Mouse (Mus musculus) olfactory bulb, adult 2 months (tissue): Measurements from ENCODE around the gene Tnfrsf21. TPM values are rescaled to one million over a fixed set of nuclear protein-coding genes. Genes with fewer than 3 reads are reported as not detected.

Experiments
- H3K27ac ChIP-seq: fragments of 200-500 bp; 2 replicates; pipeline ENCODE4 v1.5.1; 2012; ENCODE audit warnings: low read depth, low read length; ENCODE audit not compliant: insufficient read depth
- H3K4me1 ChIP-seq: fragments of 200-500 bp; 2 replicates; pipeline ENCODE4 v1.6.1; 2012; ENCODE audit warnings: low read length; ENCODE audit not compliant: control insufficient read depth, insufficient read depth
- H3K4me3 ChIP-seq: fragments of 200-500 bp; 2 replicates; pipeline ENCODE4 v1.5.1; 2012; ENCODE audit warnings: mild to moderate bottlenecking, low read depth, low read length, moderate library complexity; ENCODE audit not compliant: insufficient read depth
- CTCF ChIP-seq: fragments of 200-500 bp; IDR thresholded peaks from 2 replicates; pipeline ENCODE4 v1.5.1; 2012; ENCODE audit warnings: low read depth, mild to moderate bottlenecking, low read length, moderate library complexity; ENCODE audit not compliant: insufficient read depth
- POLR2A ChIP-seq: fragments of 200-500 bp; IDR thresholded peaks from 2 replicates; pipeline ENCODE4 v1.6.1; 2012; ENCODE audit warnings: mild to moderate bottlenecking, low read depth, low read length, moderate library complexity; ENCODE audit not compliant: insufficient read depth
- WGBS: fragments of 180-500 bp; shearing (Covaris S2); methylation state at CpG from one replicate; pipeline ENCODE4 v1.1.7; 2018; 5-methylcytosine and 5-hydroxymethylcytosine counted together
- polyA plus RNA-seq: library from polyadenylated mRNA; stranded (reverse); fragments of >200 nt; gene quantifications from 2 replicates; pipeline ENCODE4 v1.2.4, GENCODE M21; 2012; ENCODE audit warnings: low replicate concordance; ENCODE audit not compliant: missing spikeins, insufficient read depth, insufficient read length

Tnfrsf21 gene
- polyA plus RNA-seq, 1 experiment, result not detected

- Histone ChIP-seq H3K27ac (no peak overlapping the region), H3K4me1 (no peaks in the 10 kb centered on the region), H3K4me3 (no peak overlapping the region)
- TF ChIP-seq CTCF (no peak), POLR2A (no peak)
- 87% methylated on average over 5 of the region's 5 CpGs for WGBS
Observed at GRCm38 (mm10) chr17:43021017-43021416, 4.7 kb downstream of the Tnfrsf21 start.

GRCm38 (mm10) chr17:43022056-43022455 is 5.7 kb downstream of the Tnfrsf21 start:
- Histone ChIP-seq H3K4me3 (no peak overlapping the region), H3K4me1 (no peaks in the 10 kb centered on the region), H3K27ac (no peak overlapping the region)
- WGBS, result 82% methylated on average over 9 of the region's 9 CpGs
- no peak for TF ChIP-seq POLR2A
- no peak for TF ChIP-seq CTCF

- Histone ChIP-seq H3K4me3 (no peak overlapping the region), H3K27ac (no peak overlapping the region), H3K4me1 (no peaks in the 10 kb centered on the region)
- no peak for TF ChIP-seq POLR2A
- no peak for TF ChIP-seq CTCF
- WGBS, result 85% methylated on average over 12 of the region's 12 CpGs
Observed at GRCm38 (mm10) chr17:43023637-43024217, 7.4 kb downstream of the Tnfrsf21 start.

GRCm38 (mm10) chr17:43024531-43024930 is 8.2 kb downstream of the Tnfrsf21 start:
- H3K4me3 ChIP-seq, result no peak overlapping the region
- no peak overlapping the region for H3K27ac ChIP-seq
- no peak for TF ChIP-seq CTCF
- TF ChIP-seq POLR2A, result no peak
- WGBS, result 90% methylated on average over 3 of the region's 3 CpGs
- H3K4me1 ChIP-seq, result no peaks in the 10 kb centered on the region

- Histone ChIP-seq H3K27ac (no peak overlapping the region), H3K4me1 (no peaks in the 10 kb centered on the region), H3K4me3 (no peak overlapping the region)
- WGBS, result 82% methylated on average over 6 of the region's 6 CpGs
- TF ChIP-seq CTCF (no peak), POLR2A (no peak)
Observed at GRCm38 (mm10) chr17:43025048-43025447, 8.7 kb downstream of the Tnfrsf21 start.

GRCm38 (mm10) chr17:43025819-43026593 is 9.7 kb downstream of the Tnfrsf21 start:
- Histone ChIP-seq H3K27ac (no peak overlapping the region), H3K4me1 (no peaks in the 10 kb centered on the region), H3K4me3 (no peak overlapping the region)
- WGBS, result 96% methylated on average over 22 of the region's 22 CpGs
- TF ChIP-seq POLR2A (no peak), CTCF (no peak)

- H3K27ac ChIP-seq, result no peak overlapping the region
- no peak for TF ChIP-seq POLR2A
- no peak for TF ChIP-seq CTCF
- WGBS, result 97% methylated on average over 4 of the region's 4 CpGs
- no peaks in the 10 kb centered on the region for H3K4me1 ChIP-seq
- H3K4me3 ChIP-seq, result no peak overlapping the region
Observed at GRCm38 (mm10) chr17:43026708-43027107, 10.4 kb downstream of the Tnfrsf21 start.

- 85% methylated on average over 3 of the region's 3 CpGs for WGBS
- TF ChIP-seq POLR2A (no peak), CTCF (no peak)
- H3K4me3 ChIP-seq, result no peak overlapping the region
- H3K4me1 ChIP-seq, result 0 out of 2 replicates have a peak, but pooled peaks cover 3% of the 10 kb centered on the region
- H3K27ac ChIP-seq, result no peak overlapping the region
Observed at GRCm38 (mm10) chr17:43029546-43029945, 13.2 kb downstream of the Tnfrsf21 start.

GRCm38 (mm10) chr17:43030290-43030689 is 13.9 kb downstream of the Tnfrsf21 start:
- H3K27ac ChIP-seq, result no peak overlapping the region
- 0 out of 2 replicates have a peak, but pooled peaks cover 3% of the 10 kb centered on the region for H3K4me1 ChIP-seq
- no peak for TF ChIP-seq CTCF
- TF ChIP-seq POLR2A, result no peak
- H3K4me3 ChIP-seq, result no peak overlapping the region
- 72% methylated on average over 3 of the region's 3 CpGs for WGBS
